Mouse (Mus musculus) megakaryocyte-erythroid progenitor cell, adult 5-6 weeks (primary cell): ENCODE results near the gene Cnn1. TPM values are rescaled to one million over a fixed set of nuclear protein-coding genes. Genes with fewer than 3 reads are reported as not detected.
A peak's percentile ranks its signal among the peaks of the same experiment; 100 is the strongest.

ENCODE experiments used
- ATAC-seq: replicated peaks from 2 replicates; pipeline ENCODE4 v1.8.0; 2016; ENCODE audit warnings: mild to moderate bottlenecking, inconsistent platforms; ENCODE audit not compliant: severe bottlenecking, poor library complexity, low FRiP score, low TSS enrichment
- total RNA-seq, 2 experiments: library from RNA; stranded (forward) in 1 of 2; stranded (reverse) in 1 of 2; fragments of 200-1000, 215-1000 nt in 1 of 2; fragments of >200 nt in 1 of 2; fragmentation: Nextera tagmentation in 1 of 2; gene quantifications; 2 replicates each; pipeline ENCODE4 v1.2.3; 2014 to 2017

Gene Cnn1
- total RNA-seq (2014; fragmentation: Nextera tagmentation) (not detected in 2 replicates), total RNA-seq (2017) (0.19 TPM in 1 of 2 replicates, not detected in the other)

GRCm38 (mm10) chr9:22098993-22099696, at the start of gene Cnn1:
TSS of gene Cnn1 (plus strand) at chr9:22099216.
- ATAC-seq = no peak

- ATAC-seq = no peak
Observed at GRCm38 (mm10) chr9:22049315-22049714, 49.7 kb upstream of the Cnn1 start.

- no peak for ATAC-seq
Observed at GRCm38 (mm10) chr9:22049721-22050270, 49.2 kb upstream of the Cnn1 start.

- peak; percentile 56 for ATAC-seq
Observed at GRCm38 (mm10) chr9:22050351-22050889, 48.6 kb upstream of the Cnn1 start.

- no peak for ATAC-seq
Observed at GRCm38 (mm10) chr9:22051161-22051957, 47.7 kb upstream of the Cnn1 start.

GRCm38 (mm10) chr9:22051958-22052254, 47.1 kb upstream of the Cnn1 start, which contains the start of gene Elavl3:
TSS of gene Elavl3 (minus strand) at chr9:22052023.
- no peak for ATAC-seq

- ATAC-seq = no peak
Observed at GRCm38 (mm10) chr9:22053657-22054056, 45.4 kb upstream of the Cnn1 start.

GRCm38 (mm10) chr9:22054411-22055076, 44.5 kb upstream of the Cnn1 start:
- ATAC-seq = peak; percentile 78

GRCm38 (mm10) chr9:22055713-22056112, 43.3 kb upstream of the Cnn1 start:
- ATAC-seq = no peak

- ATAC-seq = no peak
Observed at GRCm38 (mm10) chr9:22056303-22056910, 42.6 kb upstream of the Cnn1 start.

- no peak for ATAC-seq
Observed at GRCm38 (mm10) chr9:22057031-22057517, 41.9 kb upstream of the Cnn1 start.

- ATAC-seq = no peak
Observed at GRCm38 (mm10) chr9:22058011-22058424, 41.0 kb upstream of the Cnn1 start.

- ATAC-seq = no peak
Observed at GRCm38 (mm10) chr9:22061339-22061738, 37.7 kb upstream of the Cnn1 start.

GRCm38 (mm10) chr9:22064341-22064740, 34.7 kb upstream of the Cnn1 start:
- ATAC-seq = peak; percentile 37; the same call in 1 of the 2 replicates

- ATAC-seq = no peak
Observed at GRCm38 (mm10) chr9:22065642-22066041, 33.4 kb upstream of the Cnn1 start.

- ATAC-seq = no peak; the same call in 1 of the 2 replicates
Observed at GRCm38 (mm10) chr9:22066433-22066832, 32.6 kb upstream of the Cnn1 start.

GRCm38 (mm10) chr9:22067195-22067594, 31.8 kb upstream of the Cnn1 start:
- ATAC-seq = no peak

GRCm38 (mm10) chr9:22069881-22070553, 29.0 kb upstream of the Cnn1 start:
- no peak for ATAC-seq
